Comparison of ENCODE assay signal across 16 mouse cellular contexts in the genomic region with DNA sequence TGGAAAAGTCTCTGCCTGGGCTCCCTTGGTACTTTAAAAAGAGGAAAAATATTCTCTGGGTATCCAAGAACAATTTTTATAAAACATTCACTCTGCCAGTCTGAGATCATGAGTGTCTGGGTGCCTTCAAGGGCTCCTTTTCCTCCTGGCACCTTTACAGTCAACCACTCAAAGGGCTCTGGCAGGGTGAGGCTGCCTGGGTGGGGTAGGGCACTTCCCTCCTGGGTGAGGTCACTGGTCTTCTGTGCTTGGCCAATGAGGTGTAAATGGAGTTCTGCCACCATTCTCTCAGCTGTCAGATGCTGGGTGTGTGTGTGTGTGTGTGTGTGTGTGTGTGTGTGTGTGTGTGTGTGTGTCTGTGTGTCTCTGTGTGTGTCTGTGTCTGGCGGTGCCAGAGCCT. TPM values are rescaled to one million over a fixed set of nuclear protein-coding genes. Genes with fewer than 3 reads are reported as not detected.
DNase-seq lines count a peak whose midpoint lies in the region; ATAC-seq and TF ChIP-seq lines count a peak whose summit lies in the region.
"Had no signal": no experiment of that assay in that cellular context is flagged by ENCODE, and none has a peak within 500 bp of the region (broad histone marks: within the 10 kb centered on the region; RNA-seq: fewer than 3 reads in every experiment).

No protein-coding gene starts in this region.

- H3K36me3 ChIP-seq in heart, embryonic 10.5 days = no peaks in the 10 kb centered on the region
- no peaks in the 10 kb centered on the region for H3K36me3 ChIP-seq in lung, postnatal 0 days (ENCODE audit: insufficient read depth, low read length)
- no peaks in the 10 kb centered on the region for H3K36me3 ChIP-seq in thymus, adult 2 months (ENCODE audit: control insufficient read depth, insufficient read depth, low read length)
- H3K36me3 ChIP-seq: embryonic facial prominence, embryonic 13.5 days; G1E; limb, embryonic 15.5 days had no signal

- 71% methylated on average over 1 of the region's 1 CpGs for WGBS in heart, embryonic 10.5 days
- 80% methylated on average over 1 of the region's 1 CpGs for WGBS in lung, postnatal 0 days
- WGBS in thymus, adult 2 months = 80% methylated on average over 1 of the region's 1 CpGs

- no peak overlapping the region for H3K27ac ChIP-seq in heart, embryonic 10.5 days
- peak overlapping the region; percentile 63 for H3K27ac ChIP-seq in lung, postnatal 0 days (ENCODE audit: low read length)
- H3K27ac ChIP-seq in thymus, adult 2 months (ENCODE audit: control insufficient read depth, insufficient read depth, low read length) = no peak overlapping the region
- H3K27ac ChIP-seq: embryonic facial prominence, embryonic 13.5 days; hindbrain, embryonic 14.5 days; limb, embryonic 15.5 days had no signal

- TF ChIP-seq CTCF in lung, postnatal 0 days (IDR thresholded peaks at IDR 0.05) = no peak
- TF ChIP-seq CTCF in thymus, adult 2 months (IDR thresholded peaks at IDR 0.05; ENCODE audit: borderline replicate concordance, control insufficient read depth, extremely low read depth, insufficient read depth, low read length, poor library complexity) = no peak

- no peak overlapping the region for H3K4me3 ChIP-seq in heart, embryonic 10.5 days
- no peak overlapping the region for H3K4me3 ChIP-seq in lung, postnatal 0 days (ENCODE audit: low read depth, low read length)
- H3K4me3 ChIP-seq in thymus, adult 2 months (ENCODE audit: control insufficient read depth, insufficient read depth, low read length) = no peak overlapping the region
- H3K4me3 ChIP-seq: embryonic facial prominence, embryonic 13.5 days; limb, embryonic 15.5 days had no signal

- peak; percentile 95 for ATAC-seq in lung, postnatal 0 days
- no peak for ATAC-seq in activated CD4-positive, CD25-positive, alpha-beta regulatory T cell, adult 4 months

- H3K27me3 ChIP-seq in heart, embryonic 10.5 days (ENCODE audit: insufficient read depth, poor library complexity, severe bottlenecking) = 0 out of 2 replicates have a peak, but pooled peaks cover 15% of the 10 kb centered on the region
- no peaks in the 10 kb centered on the region for H3K27me3 ChIP-seq in lung, postnatal 0 days (replicated peaks; ENCODE audit: insufficient read depth, low read length)
- no peaks in the 10 kb centered on the region for H3K27me3 ChIP-seq in thymus, adult 2 months (ENCODE audit: control insufficient read depth, insufficient read depth, low read length)
- H3K27me3 ChIP-seq: embryonic facial prominence, embryonic 13.5 days; limb, embryonic 15.5 days had no signal

- no peak for TF ChIP-seq POLR2A in thymus, adult 2 months (IDR thresholded peaks at IDR 0.05; ENCODE audit: control insufficient read depth, extremely low read depth, insufficient read depth, low read length, poor library complexity)

- DNase-seq in heart, adult 18-20 months = peak; percentile 28 to 50
- DNase-seq in heart, embryonic 10.5 days (ENCODE audit: low spot score) = no peak
- peak; percentile 15 for DNase-seq in ovary, postnatal 36 days (ENCODE audit: low spot score)
- no peak for DNase-seq in ovary, postnatal 14 days (ENCODE audit: low spot score)
- peak; percentile 93 for DNase-seq in lung, postnatal 0 days (ENCODE audit: low spot score)
- no peak for DNase-seq in thymus, adult 2 months
- no peak for DNase-seq in layer of hippocampus, adult 11-12 months (ENCODE audit: low spot score)
- DNase-seq: kidney, adult 11 months; lung, embryonic 14.5 days; midbrain, embryonic 14.5 days; right cerebral cortex, postnatal 14 days had no signal

- TF ChIP-seq EP300 in lung, postnatal 0 days (IDR thresholded peaks at IDR 0.05) = peak; percentile 84

- no peak overlapping the region for H3K4me2 ChIP-seq in lung, postnatal 0 days (replicated peaks; ENCODE audit: low read depth, low read length)
- H3K4me2 ChIP-seq: embryonic facial prominence, embryonic 13.5 days; hindbrain, embryonic 14.5 days; limb, embryonic 15.5 days; lung, embryonic 14.5 days had no signal

- H3K9ac ChIP-seq in lung, postnatal 0 days (replicated peaks; ENCODE audit: low read depth) = no peak overlapping the region
- H3K9ac ChIP-seq: embryonic facial prominence, embryonic 13.5 days; hindbrain, embryonic 14.5 days; limb, embryonic 15.5 days; lung, embryonic 14.5 days had no signal

- H3K4me1 ChIP-seq in heart, embryonic 10.5 days = peaks cover 9% of the 10 kb centered on the region
- H3K4me1 ChIP-seq in lung, postnatal 0 days (ENCODE audit: insufficient read depth, low read depth, low read length) = peaks cover 7% of the 10 kb centered on the region; the same call in 1 of the 2 replicates
- no peaks in the 10 kb centered on the region for H3K4me1 ChIP-seq in thymus, adult 2 months (replicated peaks; ENCODE audit: control insufficient read depth, insufficient read depth, low read length)

- no peaks in the 10 kb centered on the region for H3K9me3 ChIP-seq in heart, embryonic 10.5 days
- no peaks in the 10 kb centered on the region for H3K9me3 ChIP-seq in lung, postnatal 0 days (ENCODE audit: low read length)
- H3K9me3 ChIP-seq: embryonic facial prominence, embryonic 13.5 days; G1E; limb, embryonic 15.5 days had no signal

RNA-seq across cellular contexts. Expression of gene Syn3, which starts 39.1 kb away (rescaled TPM):
- under 1 TPM; 0.20 to 0.44 TPM for total RNA-seq in heart, adult 18-20 months (2021)
- polyA plus RNA-seq in heart, embryonic 10.5 days (2016; fragmentation: Nextera tagmentation; extraction: Ambion mirVana) = 1.2 TPM in 2 replicates
- polyA plus RNA-seq in lung, postnatal 0 days (2015; fragmentation: Nextera tagmentation; extraction: Ambion mirVana) = 0.72 and 0.89 TPM in 2 replicates
- polyA plus RNA-seq in thymus, adult 2 months (2012; rRNA removed) = 0.78 and 0.84 TPM in 2 replicates
- polyA plus RNA-seq in activated CD4-positive, CD25-positive, alpha-beta regulatory T cell, adult 4 months (2017; shearing (Covaris generic)) = under 1 TPM in 1 of 2 experiments, not detected in 1; 0.26 TPM
- polyA plus RNA-seq: G1E had no signal

Comparison
In these comparisons a context has a peak if more than half of its experiments do, and no peak if none do; other contexts are left out.
1. DNase-seq: peak in heart, adult 18-20 months (2 of 2), ovary, postnatal 36 days (single experiment) and lung, postnatal 0 days (single experiment); none in heart, embryonic 10.5 days (single experiment), ovary, postnatal 14 days (single experiment), thymus, adult 2 months (single experiment) and layer of hippocampus, adult 11-12 months (single experiment).